Mouse (Mus musculus) right cerebral cortex, postnatal 10 days (tissue): ENCODE measurements around the gene Ube2b.

ENCODE experiments used
- DNase-seq, 2 experiments: peaks; one replicate each; pipeline ENCODE4 v3.0.0; 2021; ENCODE audit warnings: low spot score in 2 of 2

The Ube2b gene

DNA sequence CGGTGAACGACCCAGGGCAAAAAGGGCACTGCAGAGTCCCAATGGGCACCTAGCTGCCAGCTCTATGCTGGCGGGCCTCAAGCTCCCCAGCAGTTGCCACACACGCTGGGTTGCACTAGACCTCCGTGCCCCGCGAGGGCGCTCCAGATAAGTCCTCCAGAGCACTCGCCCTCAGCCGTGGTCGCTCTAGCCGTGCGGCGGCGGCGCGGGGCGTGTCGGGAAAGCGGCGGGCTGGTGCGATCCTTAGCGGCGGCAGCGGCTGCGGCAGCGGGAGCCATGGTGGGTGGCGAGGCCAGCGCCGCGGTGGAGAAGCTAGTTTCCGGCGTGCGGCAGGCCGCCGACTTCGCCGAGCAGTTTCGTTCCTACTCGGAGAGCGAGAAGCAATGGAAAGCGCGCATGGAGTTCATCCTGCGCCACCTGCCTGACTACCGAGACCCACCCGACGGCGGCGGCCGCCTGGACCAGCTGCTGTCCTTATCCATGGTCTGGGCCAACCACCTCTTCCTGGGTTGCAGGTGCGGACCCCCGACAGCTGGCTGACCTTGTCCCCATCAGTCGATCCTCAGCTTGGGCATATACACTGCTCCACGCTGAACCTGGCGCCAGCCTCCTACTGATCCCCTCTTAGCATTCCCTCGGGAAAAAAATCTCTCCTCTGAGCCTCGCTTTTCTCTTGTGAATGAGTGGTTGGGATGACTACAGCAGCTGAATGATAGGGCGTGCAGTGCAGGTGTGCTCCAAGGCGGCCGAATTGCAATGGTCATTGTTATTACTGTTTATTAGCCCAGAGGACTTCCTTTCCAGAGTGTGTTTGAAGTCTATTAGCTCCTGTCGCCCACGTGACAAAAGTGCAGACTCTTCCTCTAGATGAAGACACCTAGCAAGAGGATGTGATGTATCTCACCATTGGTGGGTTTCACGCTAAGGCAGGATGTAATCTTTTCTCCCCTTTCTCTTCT, 32.8 kb downstream of the Ube2b start, which contains the start of gene Cdkn2aipnl:
TSS of gene Cdkn2aipnl (plus strand) at position 219 of the 959 bp plus-strand sequence.
- peak; percentile 95 to 97 for DNase-seq

GRCm38 (mm10) chr11:51966651-51967050, 33.9 kb downstream of the Ube2b start:
- DNase-seq = no peak

- no peak for DNase-seq
Measured at GRCm38 (mm10) chr11:51962277-51962676, 38.3 kb downstream of the Ube2b start.

DNA sequence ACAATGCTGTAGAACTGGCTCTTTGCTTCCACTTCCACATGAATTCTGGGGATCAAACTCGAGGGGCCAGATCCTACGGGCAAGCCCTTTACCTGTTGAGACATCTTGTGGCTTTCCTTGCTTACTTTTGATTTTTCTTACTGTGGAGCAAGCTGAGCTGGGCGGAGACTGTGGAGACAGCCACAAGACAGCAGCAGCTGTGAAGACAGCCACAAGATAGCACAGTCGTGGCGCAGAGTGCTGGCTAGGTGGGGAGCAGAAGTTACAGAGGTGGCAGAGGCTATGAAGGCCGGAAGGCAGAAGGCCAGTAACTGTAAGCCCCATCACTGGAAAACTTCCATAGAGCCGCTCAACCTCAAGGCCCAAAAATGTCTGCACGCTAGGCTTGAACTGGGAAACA, 38.8 kb downstream of the Ube2b start:
- no peak for DNase-seq

- peak; percentile 62 to 76 for DNase-seq
Measured at GRCm38 (mm10) chr11:51960967-51961471, 39.5 kb downstream of the Ube2b start.

DNA sequence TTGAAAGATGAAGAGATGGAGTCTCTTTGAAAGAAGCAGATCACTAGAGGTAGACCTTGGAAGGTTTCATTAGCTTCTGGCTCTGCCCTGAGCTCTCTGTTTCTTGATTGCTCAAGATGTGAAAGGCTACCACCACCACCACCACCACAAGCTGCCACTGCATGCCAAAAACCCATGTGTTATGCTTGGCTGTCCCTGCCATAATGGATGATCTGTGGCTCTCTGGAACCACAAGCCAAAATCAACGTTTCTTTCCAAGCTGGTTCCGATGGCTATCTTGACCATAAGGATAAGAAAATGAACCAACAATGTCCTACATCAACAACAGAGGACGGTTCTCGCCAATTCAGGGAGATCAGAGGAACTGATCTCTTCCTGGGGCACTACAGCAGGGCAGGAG, 40.5 kb downstream of the Ube2b start:
- DNase-seq = no peak

- no peak for DNase-seq
Measured at GRCm38 (mm10) chr11:51959511-51959910, 41.1 kb downstream of the Ube2b start.

- no peak for DNase-seq
Measured at GRCm38 (mm10) chr11:51957760-51958159, 42.8 kb downstream of the Ube2b start.

GRCm38 (mm10) chr11:51956112-51956511, 44.5 kb downstream of the Ube2b start:
- DNase-seq = no peak

- no peak for DNase-seq
Measured at GRCm38 (mm10) chr11:51951861-51952420, 48.6 kb downstream of the Ube2b start.

GRCm38 (mm10) chr11:51949919-51950318, 50.6 kb downstream of the Ube2b start:
- no peak for DNase-seq

DNA sequence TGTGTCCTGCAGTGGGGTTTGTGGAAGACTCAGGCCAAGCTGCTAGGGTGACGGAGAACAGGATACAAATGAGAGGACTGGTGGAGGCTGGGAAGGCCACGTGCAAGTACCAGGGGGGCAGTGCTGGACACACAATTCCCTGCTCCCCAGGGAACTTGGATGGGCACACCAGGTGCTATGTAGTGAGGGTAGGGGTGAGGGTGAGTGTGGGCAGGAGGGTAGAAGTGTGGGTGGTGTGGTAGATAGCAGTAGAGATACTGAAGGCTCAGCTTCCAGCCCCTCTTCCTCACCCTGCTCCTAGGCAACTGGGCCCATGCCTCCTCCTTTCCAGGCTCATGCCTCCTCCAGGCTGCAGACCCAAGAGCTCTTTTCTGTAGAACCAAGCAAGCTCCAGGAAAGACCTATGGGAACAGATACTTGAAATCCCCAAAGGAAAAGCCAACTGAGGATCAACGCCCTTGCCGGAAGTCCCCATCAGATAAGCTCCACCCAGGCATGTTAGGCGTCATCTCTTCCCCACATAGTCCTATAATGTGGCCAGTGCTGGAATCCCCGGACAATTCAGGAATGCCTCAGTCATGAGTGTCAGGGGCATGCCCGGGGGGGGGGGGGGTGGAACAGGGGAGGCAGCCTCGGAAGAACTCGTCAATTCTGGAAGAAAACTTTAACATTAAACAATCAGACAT, 51.3 kb downstream of the Ube2b start:
- DNase-seq = no peak

DNA sequence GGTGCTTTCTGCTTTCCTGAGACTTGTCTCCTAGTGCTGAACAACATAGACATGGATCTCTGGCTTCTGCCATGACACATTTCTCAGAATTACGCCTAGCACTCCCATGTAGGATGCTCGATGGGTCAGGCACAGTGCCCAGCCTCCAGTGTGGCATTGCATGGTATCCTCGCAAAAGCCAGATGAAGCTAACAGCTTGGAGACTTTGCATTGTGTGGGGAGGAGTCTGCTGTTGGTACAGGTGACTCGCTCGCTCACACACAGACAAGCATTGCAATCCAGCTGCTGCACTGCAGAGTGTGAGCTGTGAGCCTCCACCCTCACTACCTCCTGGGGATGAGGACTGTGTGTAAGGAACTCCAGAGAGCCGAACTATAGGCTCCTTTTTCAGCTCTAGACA, 54.4 kb downstream of the Ube2b start:
- DNase-seq = peak in 1 of 2 experiments; percentile 30

DNA sequence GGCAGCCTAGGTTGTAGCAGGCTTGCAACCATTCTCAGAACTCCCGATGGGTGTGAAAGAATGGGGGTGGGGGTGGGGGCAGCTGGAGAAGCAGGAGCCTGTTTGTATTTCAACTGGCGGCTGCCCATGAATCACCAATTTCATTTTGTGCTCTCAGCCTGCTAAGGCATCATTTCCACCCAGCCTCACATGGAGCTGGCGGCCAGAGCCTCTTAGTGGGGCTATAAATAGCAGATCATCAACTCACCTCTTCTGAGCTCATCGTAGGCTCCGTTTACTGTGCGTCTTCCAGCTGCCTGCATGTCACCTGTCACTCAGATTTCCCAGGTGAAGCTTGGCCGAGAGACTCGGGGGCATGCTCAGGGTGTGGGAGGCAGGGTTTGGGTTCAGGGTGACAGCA, 55.0 kb downstream of the Ube2b start:
- DNase-seq = peak; percentile 41 to 59

- DNase-seq = no peak
Measured at GRCm38 (mm10) chr11:51944239-51944638, 56.3 kb downstream of the Ube2b start.

GRCm38 (mm10) chr11:51943500-51943841, 57.1 kb downstream of the Ube2b start:
- no peak for DNase-seq

GRCm38 (mm10) chr11:51942602-51943499, 57.7 kb downstream of the Ube2b start:
- peak; percentile 34 to 47 for DNase-seq

DNA sequence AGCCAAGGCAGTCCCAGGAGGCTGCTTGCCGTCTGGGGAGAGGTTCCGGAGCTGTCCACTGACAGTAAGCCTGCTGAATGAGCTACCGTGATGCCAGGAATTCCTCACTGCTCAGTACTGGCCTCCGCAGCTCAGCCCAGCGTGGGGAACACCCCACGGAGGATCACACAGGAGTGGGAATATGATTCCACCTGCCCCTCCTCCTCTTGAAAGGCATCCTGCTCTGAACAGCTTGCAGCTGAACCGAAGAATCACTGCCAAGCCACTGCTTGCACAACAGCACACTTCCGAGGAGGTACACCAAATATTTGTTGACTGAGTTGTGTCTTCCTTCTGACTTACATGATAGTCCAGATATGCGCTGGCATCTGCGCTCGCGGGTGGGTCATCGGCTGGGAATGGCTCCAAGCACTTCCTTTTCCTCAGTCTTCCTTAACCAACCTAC, 60.0 kb downstream of the Ube2b start:
- no peak for DNase-seq

GRCm38 (mm10) chr11:51939590-51939955, 61.0 kb downstream of the Ube2b start:
- no peak for DNase-seq

DNA sequence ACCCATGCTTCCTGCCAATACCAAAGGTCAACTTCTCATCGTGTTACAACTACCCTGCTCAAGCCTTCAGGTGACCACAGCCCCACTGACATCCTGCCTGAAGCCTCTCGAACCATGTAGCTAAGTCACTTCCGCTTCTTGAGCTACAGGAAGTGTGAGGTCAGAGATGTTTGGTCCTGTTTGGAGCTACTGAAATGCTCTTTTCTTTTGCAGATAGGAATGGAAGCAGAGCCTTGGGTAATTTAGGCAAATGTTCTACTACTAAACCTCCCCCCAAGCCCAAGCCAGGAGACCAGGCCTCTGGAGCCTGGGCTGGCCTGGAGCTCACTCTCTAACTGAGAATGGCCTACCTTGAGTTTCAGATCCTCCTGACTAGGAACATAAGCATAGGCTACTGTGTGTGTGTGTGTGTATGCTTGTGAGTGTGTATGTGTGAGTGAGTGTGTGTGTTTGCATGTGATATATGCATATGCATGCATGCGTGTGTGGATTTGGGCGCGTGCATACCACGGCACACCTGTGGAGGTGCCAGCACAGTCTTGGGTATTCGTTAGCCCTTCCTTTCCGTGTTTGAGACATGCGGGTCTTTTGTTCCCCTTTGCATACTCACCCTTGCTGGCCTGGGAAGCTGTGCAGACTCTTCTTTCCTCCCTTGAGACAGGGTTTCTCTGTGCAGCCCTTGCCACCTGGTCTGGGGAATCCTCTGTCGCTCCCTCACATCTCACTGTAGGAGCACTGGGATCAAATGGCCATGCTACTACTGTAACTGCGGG, 61.6 kb downstream of the Ube2b start:
- no peak for DNase-seq
